Mouse (Mus musculus): ENCODE measurements at regions not wholly inside any gene's neighbourhood (a gene's known extent, or its start where the extent isn't known, plus 50 kb on each side); places are given as distances from the start of the nearest gene placed in this dataset.

DNA sequence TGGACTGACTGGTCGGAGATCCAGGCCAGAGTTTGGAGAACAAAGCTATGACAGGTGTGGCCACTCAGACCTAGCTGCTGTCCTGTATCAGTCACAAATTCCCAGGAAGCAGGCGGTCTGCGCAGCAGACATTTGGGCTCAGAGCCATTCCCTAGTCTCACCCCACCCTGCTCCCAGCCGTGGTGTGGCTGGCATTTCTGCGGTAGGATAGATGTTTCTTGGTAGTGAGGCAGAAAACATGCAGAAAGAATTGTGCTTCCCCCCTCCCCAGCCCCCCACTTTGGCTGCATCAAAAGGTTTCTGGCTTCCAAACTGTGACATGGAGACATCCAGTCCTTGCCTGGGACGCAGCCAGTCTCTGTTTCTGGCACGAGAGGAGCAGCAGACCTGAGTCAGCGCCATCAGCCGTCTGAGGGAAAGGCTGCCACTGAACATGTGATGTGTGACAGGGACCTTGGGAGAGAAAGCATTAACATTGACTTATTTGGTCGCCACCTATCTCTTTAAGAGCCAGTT is 135.5 kb downstream of the Opa1 start:
- TF ChIP-seq POLR2A (IDR thresholded peaks at IDR 0.05; ENCODE audit: low read depth, low read length), result no peak
- no peak for TF ChIP-seq CTCF (conservative IDR thresholded peaks at IDR 0.05; ENCODE audit: insufficient read depth, insufficient read length, low read depth, low read length)

All from kidney, adult 2 months (tissue).